Mouse (Mus musculus) midbrain, embryonic 16.5 days (tissue): ENCODE results near the gene Cped1. TPM values are rescaled to one million over a fixed set of nuclear protein-coding genes. Genes with fewer than 3 reads are reported as not detected.

Source experiments
- ATAC-seq: fragments of 200-750 bp; cut with Nextera tagmentation; 2 replicates; pipeline ENCODE4 v1.8.0; 2017; ENCODE audit warnings: moderate TSS enrichment
- H3K27ac ChIP-seq: fragments of 300-500 bp; sonication (generic); 2 replicates; pipeline ENCODE4 v1.5.1; 2014; ENCODE audit warnings: mild to moderate bottlenecking, low read length, mixed read lengths
- H3K27me3 ChIP-seq: fragments of 300-500 bp; sonication (generic); 2 replicates; pipeline ENCODE4 v1.6.1; 2014; ENCODE audit warnings: low read depth, low read length, mixed read lengths; ENCODE audit not compliant: control insufficient read depth, insufficient read depth
- H3K36me3 ChIP-seq: fragments of 300-500 bp; sonication (generic); 2 replicates; pipeline ENCODE4 v1.6.1; 2014; ENCODE audit warnings: mild to moderate bottlenecking, low read length, moderate library complexity, mixed read lengths; ENCODE audit not compliant: control insufficient read depth, insufficient read depth
- H3K4me1 ChIP-seq: fragments of 300-500 bp; sonication (generic); 2 replicates; pipeline ENCODE4 v1.6.1; 2014; ENCODE audit warnings: mild to moderate bottlenecking, low read length, mixed read lengths; ENCODE audit not compliant: control insufficient read depth, insufficient read depth
- H3K4me2 ChIP-seq: fragments of 300-500 bp; sonication (generic); 2 replicates; pipeline ENCODE4 v1.6.1; 2014; ENCODE audit warnings: mild to moderate bottlenecking, low read length, mixed read lengths
- H3K4me3 ChIP-seq: fragments of 300-500 bp; sonication (generic); 2 replicates; pipeline ENCODE4 v1.5.1; 2014; ENCODE audit warnings: low read depth, mild to moderate bottlenecking, low read length, moderate library complexity, mixed read lengths
- H3K9ac ChIP-seq: fragments of 300-500 bp; sonication (generic); 2 replicates; pipeline ENCODE4 v1.6.1; 2014; ENCODE audit warnings: low read depth, low read length, mixed read lengths
- H3K9me3 ChIP-seq: fragments of 300-500 bp; sonication (generic); replicated peaks from 2 replicates; pipeline ENCODE4 v1.6.1; 2014; ENCODE audit warnings: mild to moderate bottlenecking, low read length, mixed read lengths; ENCODE audit not compliant: control insufficient read depth, poor library complexity, severe bottlenecking
- WGBS: fragments of 180-500 bp; shearing (Covaris S2); extraction: QIAGEN DNeasy Blood & Tissue Kit; methylation state at CpG from one replicate; pipeline ENCODE4 v1.1.7; 2014; 5-methylcytosine and 5-hydroxymethylcytosine counted together
- polyA plus RNA-seq: library from polyadenylated mRNA; unstranded; fragments of >200 nt; fragmentation: Nextera tagmentation; extraction: Ambion mirVana; gene quantifications from 2 replicates; pipeline ENCODE4 v1.2.1, GENCODE M21; 2015

Gene Cped1
- polyA plus RNA-seq, 1 experiment from 2014 or later = 2.1 TPM

DNA sequence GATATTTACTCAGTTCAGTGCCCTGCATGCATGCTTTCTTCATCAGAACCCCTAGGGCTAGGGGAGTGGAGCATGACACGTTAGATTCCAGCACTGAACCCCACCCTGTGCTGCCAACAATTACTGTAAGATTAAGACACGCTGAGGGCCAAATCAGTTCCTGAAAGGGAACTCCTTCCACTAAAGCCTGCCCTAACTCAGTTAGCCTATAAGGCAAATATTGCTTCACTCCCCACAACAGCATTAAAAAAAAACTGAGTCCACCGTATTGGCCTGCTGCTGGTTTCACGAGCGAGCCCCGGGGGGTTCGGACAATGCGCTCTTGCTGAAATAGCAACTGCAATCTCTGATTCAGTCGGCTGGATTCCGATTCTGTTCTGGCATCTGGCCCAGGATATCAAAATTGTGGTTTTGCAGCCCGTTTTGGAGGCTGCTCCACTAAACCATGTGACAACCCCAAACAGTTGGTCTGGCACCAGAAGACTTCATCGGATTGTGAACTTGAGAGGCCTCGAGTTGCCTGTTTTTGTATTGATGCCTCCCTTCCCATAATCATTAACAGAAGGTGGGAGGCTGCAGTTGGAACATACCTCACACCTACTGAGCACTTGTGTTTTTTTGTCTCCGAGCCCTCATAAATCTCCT, 294.6 kb downstream of the Cped1 start:
- no peak overlapping the region for H3K27ac ChIP-seq
- H3K4me2 ChIP-seq = no peak overlapping the region
- H3K9ac ChIP-seq = no peak overlapping the region
- no peaks in the 10 kb centered on the region for H3K4me1 ChIP-seq
- no peaks in the 10 kb centered on the region for H3K27me3 ChIP-seq
- H3K36me3 ChIP-seq = no peaks in the 10 kb centered on the region
- 64% methylated on average over 14 of the region's 14 CpGs for WGBS
- no peak overlapping the region for H3K4me3 ChIP-seq
- H3K9me3 ChIP-seq = no peaks in the 10 kb centered on the region
- ATAC-seq = no peak

DNA sequence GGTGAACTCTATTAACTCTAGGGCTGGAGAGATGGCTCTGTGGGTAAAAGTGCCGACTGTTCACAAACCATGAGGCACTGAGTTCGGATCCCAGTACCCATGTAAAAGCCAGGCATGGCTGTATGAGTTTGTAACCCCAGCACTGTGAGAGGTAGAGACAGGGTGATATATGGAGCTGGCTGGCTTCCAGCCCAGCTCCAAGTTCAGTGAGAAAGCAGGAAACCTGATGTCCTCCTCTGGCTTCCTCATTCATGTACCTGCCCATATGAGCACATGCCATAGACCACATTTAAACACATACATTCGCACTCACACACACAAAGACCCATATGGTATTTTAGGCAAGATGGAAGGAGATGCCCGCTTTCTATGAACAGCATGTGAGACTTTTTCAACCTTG, 296.7 kb downstream of the Cped1 start:
- ATAC-seq = no peak
- Histone ChIP-seq H3K4me2 (no peak overlapping the region), H3K9me3 (no peaks in the 10 kb centered on the region), H3K4me3 (no peak overlapping the region), H3K27ac (no peak overlapping the region), H3K9ac (no peak overlapping the region), H3K27me3 (no peaks in the 10 kb centered on the region; the same call in 1 of the 2 replicates), H3K4me1 (no peaks in the 10 kb centered on the region), H3K36me3 (no peaks in the 10 kb centered on the region)
- 94% methylated on average over 4 of the region's 4 CpGs for WGBS

DNA sequence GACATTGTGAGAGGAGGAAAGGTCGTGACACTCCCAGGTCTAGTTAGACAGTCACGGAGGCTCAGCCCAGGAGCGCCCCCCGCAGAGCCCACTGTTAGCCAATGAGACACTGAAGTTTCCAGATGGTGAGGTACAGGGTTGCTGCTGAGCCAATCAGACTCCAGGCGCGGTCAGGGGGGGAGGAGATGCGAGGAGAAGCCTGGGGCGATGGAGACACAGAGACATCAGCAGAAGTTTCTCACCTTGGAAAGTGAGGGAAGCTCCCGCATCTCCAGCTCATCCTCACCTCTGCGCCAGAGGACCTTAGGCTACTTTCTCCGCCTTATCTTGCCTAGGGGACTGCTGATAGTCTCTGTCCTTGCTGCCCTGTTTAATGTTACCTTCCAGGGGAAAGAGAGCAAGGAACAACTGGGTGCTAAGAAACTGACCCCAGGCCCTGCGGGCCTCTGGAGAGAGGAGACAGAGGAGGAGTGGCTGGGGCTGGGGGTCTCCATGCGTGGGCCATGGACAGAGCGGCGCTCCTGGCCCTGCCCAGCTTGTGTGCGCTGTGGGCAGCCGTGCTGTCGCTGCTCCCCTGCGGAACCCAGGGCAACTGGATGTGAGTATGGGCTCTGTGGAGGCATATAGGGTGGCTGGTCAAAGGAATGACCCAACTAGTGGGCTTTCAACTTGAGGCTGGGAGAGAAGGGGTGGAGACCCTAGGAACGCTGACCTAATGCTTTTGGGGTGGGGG, 302.5 kb downstream of the Cped1 start, which contains the start of gene Wnt16:
Gene Wnt16 (plus strand): TSS at position 224 of the 733 bp plus-strand sequence.
- H3K9me3 ChIP-seq = no peaks in the 10 kb centered on the region
- H3K9ac ChIP-seq = peak within 1 kb of the TSS; percentile 4; the same call in 1 of the 2 replicates
- ATAC-seq = peak; percentile 77
- WGBS = 1% methylated on average over 20 of the region's 20 CpGs
- no peaks in the 10 kb centered on the region for H3K36me3 ChIP-seq
- H3K27ac ChIP-seq = no peak within 1 kb of the TSS
- peaks cover 14% of the 10 kb centered on the region for H3K4me1 ChIP-seq
- H3K27me3 ChIP-seq = peaks cover 18% of the 10 kb centered on the region
- H3K4me2 ChIP-seq = peak within 1 kb of the TSS; percentile 72
- H3K4me3 ChIP-seq = peak within 1 kb of the TSS; percentile 41

DNA sequence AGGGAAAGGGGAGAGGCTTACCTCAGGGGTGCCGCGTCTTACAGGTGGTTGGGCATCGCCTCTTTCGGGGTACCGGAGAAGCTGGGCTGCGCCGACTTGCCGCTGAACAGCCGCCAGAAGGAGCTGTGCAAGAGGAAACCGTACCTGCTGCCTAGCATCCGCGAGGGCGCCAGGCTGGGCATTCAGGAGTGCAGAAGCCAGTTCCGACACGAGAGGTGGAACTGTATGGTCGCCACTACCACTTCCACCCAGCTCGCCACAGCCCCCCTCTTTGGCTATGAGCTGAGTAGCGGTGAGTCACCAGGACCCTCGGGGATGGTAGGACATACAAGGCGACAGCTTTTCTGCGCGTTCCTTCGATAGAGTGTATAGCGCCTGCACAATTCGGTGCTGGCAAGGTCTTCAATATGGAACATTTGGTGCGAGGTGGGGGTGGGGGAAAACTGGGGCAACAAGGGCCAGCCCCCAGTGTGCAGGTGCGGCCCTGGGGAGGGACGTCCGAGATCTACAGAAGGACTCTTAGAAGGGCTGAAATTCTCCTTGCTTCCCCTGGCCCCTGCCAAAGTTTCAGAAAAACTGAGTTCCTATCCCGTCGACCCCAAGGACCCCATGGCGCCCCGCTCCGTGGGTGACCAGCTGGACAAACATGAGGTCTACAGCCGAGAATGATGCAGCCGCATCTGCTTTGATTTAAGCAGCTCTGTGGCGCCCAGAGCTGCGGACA, 303.2 kb downstream of the Cped1 start:
- WGBS = under 1% methylated on average over 38 of the region's 38 CpGs
- H3K36me3 ChIP-seq = no peaks in the 10 kb centered on the region
- H3K4me2 ChIP-seq = peak overlapping the region; percentile 72
- ATAC-seq = peak; percentile 92
- no peaks in the 10 kb centered on the region for H3K9me3 ChIP-seq
- no peak overlapping the region for H3K27ac ChIP-seq
- H3K27me3 ChIP-seq = peaks cover 18% of the 10 kb centered on the region
- H3K4me1 ChIP-seq = peaks cover 14% of the 10 kb centered on the region
- peak overlapping the region; percentile 4; the same call in 1 of the 2 replicates for H3K9ac ChIP-seq
- peak overlapping the region; percentile 41 for H3K4me3 ChIP-seq

DNA sequence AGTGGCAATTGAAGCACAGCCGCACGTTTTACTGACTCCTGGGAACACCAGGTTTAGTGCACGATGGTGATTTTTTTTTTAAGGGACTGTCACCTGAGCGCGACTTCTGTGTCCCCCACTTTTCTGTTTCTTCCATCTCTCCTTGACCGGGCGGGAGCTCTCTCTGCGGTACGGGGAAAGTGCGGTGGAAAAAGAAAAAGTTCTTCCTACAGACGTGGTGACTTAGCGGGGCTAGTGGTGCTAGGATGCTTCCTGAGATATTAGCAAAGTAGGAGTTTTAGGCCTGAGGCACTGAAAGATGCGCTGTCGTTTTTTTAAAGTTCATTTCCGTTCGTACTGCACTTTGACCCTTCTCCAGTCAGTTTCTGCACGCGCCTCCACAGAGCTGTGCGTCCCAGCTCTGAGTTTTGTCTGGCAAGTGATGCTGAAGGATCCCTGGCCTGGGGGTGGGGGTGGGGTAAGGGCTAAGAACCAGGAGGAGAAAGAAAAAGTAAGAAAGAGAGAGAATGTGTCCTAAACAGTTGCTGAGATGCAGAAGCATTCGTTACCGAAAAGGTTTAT, 303.8 kb downstream of the Cped1 start:
- Histone ChIP-seq H3K4me3 (peak overlapping the region; percentile 41), H3K9me3 (no peaks in the 10 kb centered on the region), H3K36me3 (no peaks in the 10 kb centered on the region), H3K4me2 (peak overlapping the region; percentile 72), H3K4me1 (peaks cover 14% of the 10 kb centered on the region), H3K9ac (no peak overlapping the region), H3K27ac (no peak overlapping the region), H3K27me3 (peaks cover 18% of the 10 kb centered on the region)
- ATAC-seq = no peak
- WGBS = 3% methylated on average over 21 of the region's 21 CpGs

DNA sequence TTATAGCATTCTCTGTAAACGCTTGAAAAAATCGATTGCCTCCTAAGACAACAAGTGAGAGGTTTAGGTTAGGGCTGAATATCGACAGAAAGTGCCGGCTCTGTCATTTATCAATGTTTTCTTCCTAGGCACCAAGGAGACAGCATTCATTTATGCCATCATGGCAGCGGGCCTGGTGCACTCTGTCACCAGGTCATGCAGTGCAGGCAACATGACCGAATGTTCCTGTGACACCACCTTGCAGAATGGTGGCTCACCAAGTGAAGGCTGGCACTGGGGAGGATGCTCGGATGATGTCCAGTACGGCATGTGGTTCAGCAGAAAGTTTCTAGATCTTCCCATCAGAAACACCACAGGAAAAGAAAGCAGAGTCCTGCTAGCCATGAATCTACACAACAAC, 305.1 kb downstream of the Cped1 start:
- 83% methylated on average over 8 of the region's 8 CpGs for WGBS
- ATAC-seq = no peak
- Histone ChIP-seq H3K36me3 (no peaks in the 10 kb centered on the region), H3K27ac (no peak overlapping the region), H3K4me2 (no peak overlapping the region), H3K4me3 (no peak overlapping the region), H3K9me3 (no peaks in the 10 kb centered on the region), H3K4me1 (peaks cover 14% of the 10 kb centered on the region), H3K27me3 (peaks cover 18% of the 10 kb centered on the region), H3K9ac (no peak overlapping the region)

- ATAC-seq = no peak
- H3K4me3 ChIP-seq = no peak overlapping the region
- H3K4me1 ChIP-seq = peaks cover 14% of the 10 kb centered on the region
- H3K27me3 ChIP-seq = peaks cover 18% of the 10 kb centered on the region
- H3K9me3 ChIP-seq = no peaks in the 10 kb centered on the region
- no peak overlapping the region for H3K4me2 ChIP-seq
- H3K36me3 ChIP-seq = no peaks in the 10 kb centered on the region
- H3K9ac ChIP-seq = no peak overlapping the region
- WGBS = 49% methylated on average over 4 of the region's 4 CpGs
- no peak overlapping the region for H3K27ac ChIP-seq
Measured at GRCm38 (mm10) chr6:22292056-22292455, 306.3 kb downstream of the Cped1 start.

DNA sequence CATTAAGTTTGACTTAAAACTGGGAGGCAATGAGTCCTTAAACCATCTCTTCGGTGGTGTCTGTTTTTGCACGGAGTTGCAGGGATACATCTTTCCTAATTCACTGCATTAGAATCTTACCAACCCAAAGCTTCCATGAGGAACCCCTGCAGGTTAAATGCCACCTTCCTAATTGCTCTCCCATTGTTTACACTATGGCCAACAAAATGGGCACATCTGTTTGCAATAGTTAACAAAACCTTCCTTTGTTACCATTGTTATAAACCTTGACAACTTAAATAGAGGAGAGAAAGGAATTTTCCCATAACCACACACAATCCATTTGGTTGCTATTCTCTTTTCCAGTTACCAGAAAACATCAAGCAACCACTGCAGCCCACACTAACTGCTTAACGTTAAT, 308.2 kb downstream of the Cped1 start:
- H3K4me1 ChIP-seq = peaks cover 7% of the 10 kb centered on the region; the same call in 1 of the 2 replicates
- no peak overlapping the region for H3K9ac ChIP-seq
- WGBS = 38% methylated on average over 3 of the region's 3 CpGs
- no peak overlapping the region for H3K4me2 ChIP-seq
- no peaks in the 10 kb centered on the region for H3K36me3 ChIP-seq
- no peak for ATAC-seq
- H3K9me3 ChIP-seq = no peaks in the 10 kb centered on the region
- no peak overlapping the region for H3K27ac ChIP-seq
- H3K4me3 ChIP-seq = no peak overlapping the region
- H3K27me3 ChIP-seq = peaks cover 12% of the 10 kb centered on the region
